Mouse (Mus musculus) brown adipose tissue, adult 24 weeks (tissue): Measurements from ENCODE around the gene Adgrl2. TPM values are rescaled to one million over a fixed set of nuclear protein-coding genes. Genes with fewer than 3 reads are reported as not detected.
A peak's percentile ranks its signal among the peaks of the same experiment; 100 is the strongest.

ENCODE experiments used
- H3K27ac ChIP-seq: fragments of 200-500 bp; replicated peaks from 2 replicates; pipeline ENCODE4 v1.5.1; 2012; ENCODE audit warnings: low read depth, mild to moderate bottlenecking, low read length
- H3K4me1 ChIP-seq: fragments of 200-500 bp; 2 replicates; pipeline ENCODE4 v1.6.1; 2012; ENCODE audit warnings: low read length, mixed read lengths; ENCODE audit not compliant: control insufficient read depth, insufficient read depth, insufficient read length
- H3K4me3 ChIP-seq: fragments of 200-500 bp; 2 replicates; pipeline ENCODE4 v1.5.1; 2012; ENCODE audit warnings: low read depth, mild to moderate bottlenecking, low read length, moderate library complexity; ENCODE audit not compliant: insufficient read depth
- polyA plus RNA-seq: library from polyadenylated mRNA; stranded (reverse); fragments of >200 nt; gene quantifications from 2 replicates; pipeline ENCODE4 v1.2.4, GENCODE M21; 2012; ENCODE audit not compliant: missing spikeins, insufficient read depth, insufficient read length

Adgrl2 gene
- polyA plus RNA-seq, 1 experiment = 5.0 TPM

- no peak overlapping the region for H3K4me3 ChIP-seq
- H3K4me1 ChIP-seq = no peaks in the 10 kb centered on the region
- no peak overlapping the region for H3K27ac ChIP-seq
Measured at GRCm38 (mm10) chr3:148819323-148820046, 170.9 kb downstream of the Adgrl2 start.

- no peak overlapping the region for H3K4me3 ChIP-seq
- H3K27ac ChIP-seq = no peak overlapping the region
- H3K4me1 ChIP-seq = no peaks in the 10 kb centered on the region
Measured at GRCm38 (mm10) chr3:148818414-148819105, 171.8 kb downstream of the Adgrl2 start.

GRCm38 (mm10) chr3:148817491-148817890 lies 172.9 kb downstream of the Adgrl2 start:
- no peak overlapping the region for H3K27ac ChIP-seq
- no peaks in the 10 kb centered on the region for H3K4me1 ChIP-seq
- H3K4me3 ChIP-seq = no peak overlapping the region

- Histone ChIP-seq H3K27ac (no peak overlapping the region), H3K4me1 (no peaks in the 10 kb centered on the region), H3K4me3 (no peak overlapping the region)
Measured at GRCm38 (mm10) chr3:148813121-148813520, 177.2 kb downstream of the Adgrl2 start.

GRCm38 (mm10) chr3:148812059-148812458 lies 178.3 kb downstream of the Adgrl2 start:
- Histone ChIP-seq H3K4me1 (no peaks in the 10 kb centered on the region), H3K27ac (no peak overlapping the region), H3K4me3 (no peak overlapping the region)

- 0 out of 2 replicates have a peak, but pooled peaks cover 5% of the 10 kb centered on the region for H3K4me1 ChIP-seq
Measured at GRCm38 (mm10) chr3:148806977-148807376, 183.4 kb downstream of the Adgrl2 start.

GRCm38 (mm10) chr3:148793286-148793913 lies 197.0 kb downstream of the Adgrl2 start:
- no peak overlapping the region for H3K27ac ChIP-seq
- no peak overlapping the region for H3K4me3 ChIP-seq

More at GRCm38 (mm10) chr3:148806977-148807376, 183.4 kb downstream of the Adgrl2 start:
- Histone ChIP-seq H3K27ac (no peak overlapping the region), H3K4me3 (peak overlapping the region; percentile 42)

GRCm38 (mm10) chr3:148770310-148770709 lies 220.0 kb downstream of the Adgrl2 start:
- Histone ChIP-seq H3K4me1 (no peaks in the 10 kb centered on the region), H3K4me3 (no peak overlapping the region), H3K27ac (no peak overlapping the region)

More at GRCm38 (mm10) chr3:148793286-148793913, 197.0 kb downstream of the Adgrl2 start:
- H3K4me1 ChIP-seq = no peaks in the 10 kb centered on the region
